Mouse (Mus musculus) T-helper 1 cell (primary cell): Measurements from ENCODE around the gene Ccno.

Source experiments
- in situ Hi-C: fragments of 300-600 bp; cut with MboI, MseI; formaldehyde crosslinking; loops from one replicate; pipeline ENCODE4 v1.15.1; 2025; ENCODE audit warnings: high pct_unique_total_duplicates

Ccno gene

DNA sequence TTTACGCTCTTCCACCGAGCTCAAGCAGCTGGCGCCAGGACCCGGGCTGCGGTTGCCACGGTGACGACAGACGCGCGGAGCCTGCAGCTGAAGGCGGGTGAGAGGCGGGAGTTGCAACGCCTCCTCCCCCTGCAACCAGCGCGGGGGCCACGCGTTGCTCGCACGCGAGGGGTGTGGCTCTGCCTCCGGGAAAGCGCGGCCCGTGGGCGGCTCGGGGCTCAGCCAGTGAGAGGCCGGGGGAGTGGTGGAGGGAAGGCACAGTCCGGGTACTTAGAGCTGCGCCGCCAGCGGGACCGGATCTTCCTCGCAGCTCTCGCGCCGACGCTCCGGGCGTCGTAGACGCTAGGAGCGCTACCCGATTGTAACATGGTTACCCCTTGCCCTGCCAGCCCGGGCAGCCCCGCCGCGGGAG, at the start of gene Ccno:
TSS of gene Ccno (plus strand) at position 271 of the 412 bp plus-strand sequence.
- in situ Hi-C loops, result no loop called here

DNA sequence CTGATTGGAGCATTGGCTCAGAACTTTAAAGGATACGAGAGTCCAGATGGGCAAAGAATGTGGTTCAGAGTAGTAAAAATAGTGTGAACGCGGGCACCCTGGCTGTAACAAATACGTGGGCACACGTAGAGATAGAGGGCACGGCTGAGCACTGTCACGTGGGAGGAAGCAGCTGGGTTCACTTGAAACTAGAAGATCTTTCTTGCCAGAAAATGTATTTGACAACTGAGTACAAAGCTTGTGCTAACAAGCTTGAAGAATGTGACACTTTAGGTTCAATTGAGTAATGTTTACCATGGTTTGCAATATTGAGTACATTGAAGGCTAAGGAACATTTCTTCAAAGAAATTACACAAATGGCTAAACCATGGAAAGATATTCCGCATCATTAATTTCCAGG, 49.5 kb upstream of the Ccno start:
- in situ Hi-C loops, result loop anchor here (10.0 kb wide), 1 partner anchor 97 kb away; the partner anchor contains the start of gene Cdc20b

DNA sequence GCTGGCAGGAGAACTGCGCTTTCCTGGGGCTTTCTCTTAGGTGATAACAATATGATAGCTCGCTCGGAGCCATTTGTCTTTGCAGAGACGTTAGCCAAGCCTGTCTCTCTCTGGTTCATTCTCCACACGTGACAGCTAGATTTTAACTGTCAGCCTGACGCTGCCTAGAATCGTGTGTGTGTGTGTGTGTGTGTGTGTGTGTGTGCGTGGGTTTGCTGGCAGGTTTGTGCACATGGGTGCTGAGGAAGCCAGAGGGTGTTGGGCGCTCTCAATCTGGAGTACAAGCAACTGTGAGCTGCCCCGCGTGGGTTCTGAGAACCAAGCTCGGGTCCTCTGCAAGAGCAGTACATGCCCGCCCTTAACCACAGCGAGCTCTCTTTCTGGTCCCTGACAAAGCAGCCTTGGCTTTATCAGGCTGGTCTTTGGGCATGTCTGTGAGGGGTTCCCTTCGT, 45.7 kb upstream of the Ccno start:
- in situ Hi-C loops, result no loop called here

DNA sequence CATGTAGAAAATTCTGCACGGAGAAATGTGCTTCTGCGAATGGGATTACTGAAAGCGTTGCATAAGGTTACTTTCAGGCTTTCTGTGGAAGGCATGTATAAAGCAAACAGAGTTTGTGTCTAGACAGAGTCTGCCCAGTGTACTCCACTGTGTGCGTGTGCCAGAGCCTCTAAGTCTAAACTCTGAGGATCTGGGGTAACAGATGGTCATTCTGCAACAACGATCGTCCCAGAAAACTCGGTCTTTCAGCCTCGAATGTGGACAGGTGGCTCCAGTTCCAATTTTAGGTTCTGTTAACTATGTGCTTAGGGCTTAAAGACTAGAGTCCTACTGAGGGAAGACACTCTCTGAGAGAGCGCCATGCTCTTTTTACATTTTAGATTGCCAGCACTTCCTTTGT, 42.3 kb upstream of the Ccno start:
- in situ Hi-C loops, result no loop called here

DNA sequence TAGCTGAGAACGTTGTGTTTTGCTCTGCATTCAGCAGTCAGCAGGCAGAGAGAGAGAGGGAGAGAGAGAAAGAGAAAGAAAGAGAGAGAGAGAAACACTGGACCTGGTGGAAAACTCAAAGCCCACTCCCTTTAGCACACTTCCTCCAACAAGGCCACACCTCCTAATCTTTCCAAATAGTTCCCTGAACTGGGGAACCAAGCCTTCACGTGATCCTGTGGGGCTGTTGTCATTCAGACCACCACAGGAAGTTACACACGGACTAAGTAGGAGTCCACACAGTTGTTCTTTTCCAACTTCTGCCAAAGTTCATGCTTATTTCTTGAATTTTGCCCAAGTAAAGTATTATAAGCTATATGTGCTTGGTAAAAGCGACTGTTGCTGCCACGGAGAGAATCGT, 41.7 kb upstream of the Ccno start:
- in situ Hi-C loops, result no loop called here

DNA sequence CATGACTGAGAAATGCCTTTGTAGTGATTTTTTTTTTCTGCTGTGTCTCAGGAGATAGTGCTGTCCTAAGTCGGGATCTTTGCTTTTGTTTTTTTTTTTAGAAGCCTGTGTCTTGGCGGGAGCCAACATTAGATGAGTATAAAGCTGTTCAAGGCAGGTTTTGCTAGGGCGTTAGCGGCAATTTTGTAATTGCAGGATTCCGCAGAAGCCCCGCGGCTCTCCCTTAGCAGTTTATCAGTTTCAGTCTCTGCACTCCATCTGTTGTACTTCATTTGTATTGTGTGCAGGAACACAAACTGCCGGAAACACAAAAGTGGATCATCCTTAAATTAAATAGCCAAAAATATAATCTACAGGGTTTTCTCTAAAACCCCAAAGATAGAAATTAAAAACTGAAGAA, 33.5 kb upstream of the Ccno start:
- in situ Hi-C loops, result no loop called here

DNA sequence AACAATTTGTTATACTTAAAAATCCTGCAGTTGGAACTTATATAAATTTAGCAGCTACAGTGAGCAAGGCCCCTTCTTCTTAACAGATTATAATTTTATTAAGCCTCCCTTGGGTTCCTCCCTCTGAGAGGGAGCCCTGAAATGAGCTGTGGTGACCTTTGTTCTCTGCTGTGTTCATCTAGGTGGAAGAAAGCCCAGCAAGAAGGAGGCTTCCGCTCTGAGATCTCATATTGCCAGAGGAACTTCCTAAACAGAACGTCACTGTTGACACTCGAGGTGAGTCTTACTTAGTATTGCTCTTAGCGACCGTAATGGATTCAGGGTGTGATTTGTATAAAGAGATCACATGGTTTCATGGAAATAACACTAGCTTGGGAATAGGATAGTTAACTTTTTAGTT, 24.5 kb upstream of the Ccno start:
- in situ Hi-C loops, result no loop called here

DNA sequence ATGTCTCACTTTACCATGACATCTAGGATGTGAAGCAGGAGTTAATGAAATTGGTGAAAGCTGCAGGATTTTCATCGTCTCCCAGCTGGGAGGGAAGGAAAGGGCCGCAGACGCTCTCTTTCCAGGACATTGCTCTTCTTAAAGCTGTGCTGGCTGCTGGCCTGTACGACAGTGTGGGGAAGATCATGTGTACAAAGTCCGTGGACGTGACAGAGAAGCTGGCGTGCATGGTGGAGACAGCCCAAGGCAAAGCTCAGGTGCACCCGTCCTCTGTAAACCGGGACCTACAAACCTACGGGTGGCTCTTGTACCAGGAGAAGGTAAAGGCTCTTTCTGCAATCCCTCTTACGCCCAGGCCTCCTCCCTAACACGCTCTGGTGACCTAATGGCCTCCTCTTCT, 23.2 kb upstream of the Ccno start:
- in situ Hi-C loops, result no loop called here

DNA sequence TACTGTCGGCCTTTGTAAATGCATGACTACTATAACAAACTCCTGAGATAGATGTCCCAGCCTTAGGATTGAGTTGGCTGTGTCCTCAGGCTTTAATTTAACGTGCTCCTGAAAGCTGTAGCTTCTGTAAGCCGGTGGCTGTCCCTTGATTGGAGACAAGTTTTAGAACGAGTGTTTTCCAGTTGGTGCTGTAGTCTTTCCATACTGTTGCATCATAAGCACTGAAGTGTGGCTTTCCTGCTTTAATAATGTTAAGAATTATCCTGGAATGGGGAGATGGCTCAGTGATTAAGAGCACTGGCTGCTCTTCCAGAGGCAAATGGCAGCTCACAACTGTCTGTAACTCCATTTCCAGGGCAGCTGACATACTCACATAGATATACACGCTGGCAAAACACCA, 20.3 kb upstream of the Ccno start:
- in situ Hi-C loops, result no loop called here

DNA sequence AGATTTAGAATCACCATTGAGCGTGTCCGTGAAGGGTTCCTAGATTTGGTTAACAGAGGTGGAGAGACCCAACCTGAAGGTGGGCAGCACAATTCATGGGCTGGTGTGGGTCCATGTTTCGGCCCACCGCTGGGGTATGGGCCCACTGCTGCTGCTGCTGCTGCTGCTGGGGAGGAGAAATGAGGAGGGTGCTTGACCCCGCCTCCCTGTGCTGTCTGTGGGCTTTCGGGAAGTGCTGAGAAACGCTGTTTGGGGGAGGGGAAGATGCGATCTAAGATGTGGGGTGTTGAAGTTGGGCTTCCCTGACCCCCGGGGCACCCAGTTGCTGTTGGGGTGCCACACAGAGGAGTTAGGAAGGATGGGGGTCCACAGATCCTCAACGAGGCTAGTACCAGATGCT, 10.9 kb upstream of the Ccno start:
- in situ Hi-C loops, result no loop called here

DNA sequence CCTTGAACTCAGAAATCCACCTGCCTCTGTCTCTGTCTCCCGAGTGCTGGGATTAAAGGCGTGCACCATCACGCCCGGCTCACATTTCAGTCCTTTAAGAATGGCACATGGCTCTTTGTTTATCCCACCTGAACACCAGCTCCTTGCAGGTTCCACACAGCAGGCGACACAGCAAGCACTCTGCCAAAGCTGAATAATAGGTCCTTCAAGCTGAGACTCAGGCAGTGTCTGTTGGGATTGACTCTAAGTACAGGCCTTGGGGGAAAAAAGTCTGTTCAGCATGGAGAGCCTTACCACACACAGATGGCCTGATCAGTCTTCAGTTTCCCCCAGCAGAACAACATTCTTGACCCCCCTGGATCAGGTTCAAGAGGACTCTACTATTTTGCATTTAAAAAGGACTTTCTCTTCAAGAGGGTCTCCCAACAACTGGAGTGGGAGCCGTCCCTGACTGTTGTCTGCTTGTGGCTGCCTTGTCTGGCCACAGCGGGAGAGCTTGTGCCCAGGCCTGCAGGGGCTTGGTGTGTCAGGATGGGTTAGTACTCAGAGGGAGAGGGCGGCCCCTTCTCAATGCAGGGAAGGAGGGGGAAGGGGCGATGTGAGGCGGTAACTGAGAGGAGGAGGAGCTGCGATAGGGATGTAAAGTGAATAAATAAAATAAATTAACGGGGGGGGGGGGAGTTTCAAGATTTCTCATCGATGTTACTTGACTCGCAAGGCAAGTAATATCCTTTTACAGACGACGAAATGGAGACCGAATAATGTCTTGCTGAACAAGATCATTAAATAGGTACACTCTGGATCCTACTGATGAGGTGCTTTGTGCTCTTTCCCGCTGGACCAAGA, 1.8 kb upstream of the Ccno start:
- in situ Hi-C loops, result no loop called here

DNA sequence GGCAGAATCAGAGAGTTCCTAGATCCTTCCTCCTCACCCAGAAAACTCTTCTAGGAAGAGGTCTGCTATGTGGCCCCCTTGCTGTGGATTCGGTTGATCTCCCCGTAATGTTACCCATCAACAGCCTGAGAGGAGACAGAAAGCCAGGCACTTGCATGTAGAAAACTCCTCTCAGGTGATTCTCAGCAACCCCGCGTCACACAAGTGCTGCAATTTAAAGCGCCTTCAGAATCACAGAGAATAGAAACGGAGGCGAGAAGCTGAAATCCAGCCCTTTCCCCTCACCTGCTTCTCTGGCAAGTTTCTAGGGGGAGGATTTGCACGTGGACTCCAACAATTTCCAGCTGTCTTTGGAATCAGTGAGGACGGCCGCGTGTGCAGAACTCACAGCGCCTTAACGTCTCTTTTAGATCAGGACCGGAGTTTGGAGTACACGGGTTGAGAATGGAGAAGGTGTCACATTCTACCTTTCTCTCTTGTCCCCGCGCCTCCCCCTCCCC, 1.1 kb upstream of the Ccno start:
- in situ Hi-C loops, result no loop called here

DNA sequence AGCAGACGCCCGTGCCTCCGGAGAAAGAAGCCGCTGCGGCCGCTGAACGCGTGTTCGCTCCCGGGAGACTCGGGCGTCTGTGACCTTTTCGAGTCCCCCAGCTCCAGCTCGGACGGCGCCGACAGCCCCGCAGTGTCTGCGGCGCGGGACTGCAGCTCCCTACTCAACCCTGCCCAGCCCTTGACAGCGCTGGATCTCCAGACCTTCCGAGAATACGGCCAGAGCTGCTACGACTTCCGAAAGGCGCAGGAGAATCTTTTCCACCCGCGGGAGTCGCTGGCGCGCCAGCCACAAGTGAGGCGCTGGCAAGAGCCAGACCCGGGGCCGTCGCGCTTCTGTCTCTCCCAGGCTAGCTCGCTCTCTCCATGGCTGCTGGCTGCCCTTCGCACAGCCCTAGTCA, 389 bp downstream of the Ccno start:
- in situ Hi-C loops, result no loop called here

DNA sequence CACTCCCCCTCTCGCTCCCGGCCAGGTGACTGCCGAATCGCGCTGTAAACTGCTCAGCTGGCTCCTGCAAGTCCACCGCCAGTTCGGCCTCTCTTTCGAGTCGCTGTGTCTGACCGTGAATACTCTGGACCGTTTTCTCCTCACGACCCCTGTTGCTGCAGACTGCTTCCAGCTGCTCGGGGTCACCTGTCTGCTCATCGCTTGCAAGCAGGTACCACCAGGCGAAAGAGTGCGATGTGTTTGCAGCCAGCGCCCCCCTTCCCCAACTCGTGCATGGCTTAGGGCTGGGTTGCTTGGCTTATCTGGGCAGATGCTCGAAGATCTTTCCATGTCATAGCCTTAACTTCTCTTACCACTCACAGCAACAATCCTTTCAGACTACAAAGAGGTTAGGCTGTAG, 1.3 kb downstream of the Ccno start:
- in situ Hi-C loops, result no loop called here

DNA sequence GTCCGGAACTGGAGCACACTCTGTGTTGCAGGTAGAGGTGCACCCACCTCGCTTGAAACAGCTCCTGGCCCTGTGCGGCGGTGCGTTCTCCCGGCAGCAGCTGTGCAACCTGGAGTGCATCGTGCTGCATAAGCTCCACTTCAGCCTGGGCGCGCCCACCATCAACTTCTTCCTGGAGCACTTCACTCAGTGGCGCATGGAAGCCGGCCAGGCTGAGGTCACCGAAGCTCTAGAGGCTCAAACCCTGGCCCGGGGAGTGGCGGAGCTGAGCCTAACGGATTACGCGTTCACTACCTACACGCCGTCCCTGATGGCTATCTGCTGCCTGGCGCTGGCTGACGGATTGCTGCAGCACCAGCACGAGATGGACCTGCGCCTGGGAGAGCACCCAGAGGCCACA, 1.9 kb downstream of the Ccno start:
- in situ Hi-C loops, result no loop called here

DNA sequence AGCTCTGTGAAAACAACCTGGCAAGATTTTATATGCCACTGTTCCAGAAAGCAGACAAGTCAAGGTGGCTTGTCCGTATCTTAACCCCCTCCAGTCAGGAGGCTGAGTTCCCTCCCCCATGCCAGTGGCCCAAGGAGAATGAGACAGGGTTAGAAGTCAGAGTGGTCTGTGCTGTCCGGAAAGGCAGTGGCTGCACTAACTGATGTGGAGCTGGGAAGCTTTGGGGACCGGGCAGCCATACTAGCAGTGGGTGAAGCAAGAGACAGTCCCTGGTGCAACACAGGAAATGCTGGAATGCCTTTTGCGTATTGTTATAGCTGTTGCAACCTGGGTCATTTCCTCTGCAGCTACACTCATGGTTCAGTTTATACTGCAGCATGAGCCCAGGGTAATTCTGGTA, 2.7 kb downstream of the Ccno start:
- in situ Hi-C loops, result no loop called here

DNA sequence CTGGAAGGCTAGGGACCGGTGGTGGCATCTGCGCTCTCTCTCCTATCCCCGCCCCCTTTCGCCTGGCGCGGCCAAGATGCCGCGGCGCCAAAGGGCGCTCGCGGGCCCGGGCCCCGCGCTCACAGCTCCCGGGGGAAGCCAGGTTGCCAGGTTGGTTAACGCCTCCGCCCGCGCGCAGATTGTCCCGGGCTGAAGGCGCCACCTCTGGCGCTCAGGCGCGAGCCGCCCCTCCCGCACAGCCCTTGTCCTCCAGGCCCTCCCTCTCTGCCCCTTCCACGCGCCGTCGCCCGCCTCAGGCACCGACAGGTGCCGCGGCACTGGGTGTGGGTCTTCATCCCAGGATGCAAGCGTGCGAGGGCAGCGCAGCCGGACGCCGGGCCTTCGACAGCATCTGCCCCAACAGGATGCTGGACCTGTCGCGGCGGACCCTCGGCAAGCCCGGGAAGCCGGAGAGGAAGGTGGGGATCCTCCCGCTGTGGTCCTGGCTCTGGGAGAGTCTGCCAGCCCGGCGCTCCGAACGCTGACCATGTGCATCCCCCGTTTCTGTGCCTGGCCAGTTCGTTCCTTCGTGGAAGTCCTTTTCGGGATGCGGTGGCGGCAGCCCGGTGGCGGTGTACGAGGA, 6.0 kb downstream of the Ccno start, which contains the start of gene Mcidas:
TSS of gene Mcidas (plus strand) at position 315 of the 622 bp plus-strand sequence.
- in situ Hi-C loops, result no loop called here

DNA sequence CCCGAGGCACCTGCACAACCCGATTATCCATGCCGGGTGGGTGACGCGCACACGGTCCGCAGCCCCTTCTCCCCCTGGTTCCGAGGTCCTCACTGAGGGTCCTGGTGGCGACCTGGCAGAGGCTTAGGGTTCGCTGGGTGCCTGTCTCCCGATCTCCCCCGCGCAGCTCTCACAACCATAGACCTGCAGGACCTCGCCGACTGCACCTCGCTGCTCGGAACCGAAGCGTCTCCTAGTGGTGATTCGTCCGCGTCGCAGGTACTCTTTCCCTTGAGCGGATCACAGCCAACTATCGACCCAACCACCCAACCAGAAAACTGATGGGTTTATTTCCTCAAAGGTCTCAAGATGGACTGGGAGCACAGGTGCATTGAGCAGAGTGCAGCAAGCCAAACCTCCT, 6.6 kb downstream of the Ccno start:
- in situ Hi-C loops, result no loop called here

DNA sequence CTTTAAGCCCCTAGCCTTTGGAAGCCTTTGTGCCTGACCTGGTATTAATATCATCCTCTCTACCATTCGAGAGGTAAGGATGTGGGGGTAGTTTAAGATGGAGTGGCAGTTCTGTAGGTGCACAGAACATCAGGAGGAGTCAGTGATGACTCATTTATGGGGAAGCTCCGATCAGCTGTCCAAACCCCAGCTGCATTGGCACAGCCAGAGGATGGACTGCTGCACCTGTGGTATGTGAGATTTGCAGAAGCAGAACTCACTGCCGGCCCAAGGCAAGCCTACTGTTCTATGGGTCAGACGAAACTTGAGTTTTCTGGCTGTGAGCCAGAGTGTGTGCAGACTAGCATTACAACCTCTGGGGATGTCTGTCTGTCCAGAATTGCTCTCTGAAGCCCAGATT, 8.8 kb downstream of the Ccno start:
- in situ Hi-C loops, result loop anchor here (5.0 kb wide), 1 partner anchor 36 kb away; no protein-coding TSS in a partner anchor

DNA sequence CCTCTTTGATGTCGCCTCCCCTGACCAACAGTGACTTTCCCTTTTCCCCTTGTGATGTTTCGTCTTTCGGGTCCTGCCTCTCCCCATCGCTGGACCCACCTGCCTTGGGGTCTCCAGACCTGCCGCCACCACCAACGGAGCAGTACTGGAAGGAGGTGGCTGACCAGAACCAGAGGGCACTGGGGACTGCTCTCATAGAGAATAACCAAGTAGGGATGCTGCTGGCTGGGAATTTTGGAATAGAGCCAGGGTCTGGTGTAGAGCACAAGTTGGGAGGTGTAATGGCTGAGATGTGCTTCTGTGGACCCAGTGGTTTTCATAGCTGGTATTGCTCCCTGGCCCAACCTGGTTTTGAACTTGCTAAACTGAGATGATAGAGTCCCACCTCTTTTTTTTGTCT, 9.8 kb downstream of the Ccno start:
- in situ Hi-C loops, result loop anchor here (5.0 kb wide), 1 partner anchor 35 kb away; no protein-coding TSS in a partner anchor

DNA sequence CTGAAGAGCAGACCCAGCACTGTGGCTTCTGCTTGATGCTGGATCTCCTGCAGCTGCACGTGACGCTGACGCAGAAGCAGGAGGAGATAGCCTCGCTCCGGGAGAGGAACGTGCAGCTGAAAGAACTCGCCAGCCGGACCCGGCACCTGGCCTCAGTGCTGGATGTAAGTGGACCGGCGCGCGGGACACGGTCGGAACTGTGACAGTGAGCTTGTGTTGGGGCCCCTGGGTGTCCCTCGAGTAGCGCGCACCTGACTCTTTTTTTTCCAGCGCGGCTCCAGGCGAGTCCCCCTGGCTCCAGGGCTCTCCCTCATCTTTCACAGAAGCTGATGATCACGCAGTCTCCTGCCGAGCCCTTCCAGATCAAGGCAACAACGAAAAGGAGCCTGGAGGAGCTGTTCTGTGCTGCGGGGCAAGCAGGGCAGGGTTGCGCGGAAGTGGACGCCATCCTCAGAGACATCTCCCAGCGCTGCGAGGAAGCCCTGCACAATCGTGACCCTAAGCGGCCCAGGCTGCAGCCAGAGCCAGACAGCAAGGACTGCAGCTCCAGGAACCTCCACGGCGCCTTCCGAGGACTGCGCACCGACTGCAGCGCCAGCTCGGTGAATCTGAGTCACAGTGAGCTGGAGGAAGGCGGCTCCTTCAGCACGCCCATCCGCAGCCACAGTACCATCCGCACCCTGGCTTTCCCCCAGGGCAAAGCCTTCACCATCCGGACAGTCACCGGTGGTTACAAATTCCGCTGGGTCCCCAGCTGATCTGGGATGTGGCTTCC, 11.0 kb downstream of the Ccno start:
- in situ Hi-C loops, result loop anchor here (5.0 kb wide), 1 partner anchor 34 kb away; no protein-coding TSS in a partner anchor

DNA sequence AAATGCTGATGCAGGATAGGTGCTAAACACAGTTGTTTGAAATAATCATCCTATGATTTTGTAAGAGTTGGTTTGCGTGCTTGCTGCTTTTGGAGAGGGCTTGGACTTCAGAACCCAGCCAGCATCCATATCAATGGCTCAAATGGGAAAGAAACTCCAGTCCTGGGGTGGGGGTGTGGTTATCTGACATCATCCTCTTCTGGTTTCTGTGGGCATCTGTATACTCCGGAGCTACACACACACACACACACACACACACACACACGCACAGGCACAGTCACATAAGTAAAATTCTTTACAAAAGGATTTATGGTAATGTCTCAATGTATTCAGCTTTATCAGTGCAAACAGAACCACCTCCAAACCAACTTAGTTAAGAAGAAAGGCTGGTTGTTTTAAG, 12.5 kb downstream of the Ccno start:
- in situ Hi-C loops, result no loop called here
